Mouse (Mus musculus): ENCODE data around the gene Actb. TPM values are rescaled to one million over a fixed set of nuclear protein-coding genes. Genes with fewer than 3 reads are reported as not detected.

Actb gene
- polyA plus RNA-seq, 1 experiment from 2014 or later = 22,808 TPM

DNA sequence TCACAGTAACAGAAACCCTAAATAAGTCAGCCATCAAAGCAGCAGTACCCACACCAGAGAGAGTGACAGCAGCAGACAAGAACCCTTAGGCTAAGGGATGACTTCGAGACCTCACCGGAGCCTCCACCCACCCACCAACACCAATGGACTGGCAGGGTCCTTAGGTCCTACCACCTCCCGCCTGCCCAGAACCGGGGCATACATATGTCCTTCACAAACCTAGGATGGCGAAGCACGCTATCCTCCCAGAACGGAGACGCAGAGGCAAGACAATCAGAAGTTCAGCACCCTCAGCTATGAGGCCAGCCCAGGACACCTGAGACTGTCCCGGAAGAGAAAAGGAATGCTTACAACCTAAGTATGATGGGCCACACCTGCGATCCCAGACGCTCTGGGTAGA lies 24.1 kb downstream of the Actb start:
- TF ChIP-seq CTCF (IDR thresholded peaks at IDR 0.05; ENCODE audit: low read depth) = no peak
- H3K4me2 ChIP-seq (replicated peaks; ENCODE audit: low read depth) = no peak overlapping the region
- H3K9me3 ChIP-seq (ENCODE audit: control insufficient read depth) = no peaks in the 10 kb centered on the region
- peaks cover 51% of the 10 kb centered on the region for H3K36me3 ChIP-seq (ENCODE audit: control insufficient read depth, insufficient read depth)
- H3K9ac ChIP-seq (ENCODE audit: low read depth, low read length) = no peak overlapping the region
- H3K27ac ChIP-seq (ENCODE audit: low read depth, low read length) = no peak overlapping the region
- no peaks in the 10 kb centered on the region for H3K27me3 ChIP-seq (replicated peaks; ENCODE audit: control insufficient read depth, insufficient read depth, low read length)
- 89% methylated on average over 11 of the region's 11 CpGs for WGBS
- H3K4me1 ChIP-seq (replicated peaks; ENCODE audit: control insufficient read depth, insufficient read depth, low read length) = no peaks in the 10 kb centered on the region
- H3K4me3 ChIP-seq (ENCODE audit: low read depth, low read length) = no peak overlapping the region
- ATAC-seq = no peak

- no peak overlapping the region for H3K4me2 ChIP-seq (replicated peaks; ENCODE audit: low read depth)
- H3K9me3 ChIP-seq (ENCODE audit: control insufficient read depth) = no peaks in the 10 kb centered on the region
- no peak overlapping the region for H3K4me3 ChIP-seq (ENCODE audit: low read depth, low read length)
- ATAC-seq = no peak
- H3K27ac ChIP-seq (ENCODE audit: low read depth, low read length) = no peak overlapping the region; the same call in 1 of the 2 replicates
- no peak for TF ChIP-seq CTCF (IDR thresholded peaks at IDR 0.05; ENCODE audit: low read depth)
- no peak overlapping the region for H3K9ac ChIP-seq (ENCODE audit: low read depth, low read length)
- H3K36me3 ChIP-seq (ENCODE audit: control insufficient read depth, insufficient read depth) = peaks cover 47% of the 10 kb centered on the region
- WGBS = 76% methylated on average over 8 of the region's 8 CpGs
- no peaks in the 10 kb centered on the region for H3K27me3 ChIP-seq (replicated peaks; ENCODE audit: control insufficient read depth, insufficient read depth, low read length)
- no peaks in the 10 kb centered on the region for H3K4me1 ChIP-seq (replicated peaks; ENCODE audit: control insufficient read depth, insufficient read depth, low read length)
These were observed 24.6 kb downstream of the Actb start for GRCm38 (mm10) chr5:142881936-142882335.

DNA sequence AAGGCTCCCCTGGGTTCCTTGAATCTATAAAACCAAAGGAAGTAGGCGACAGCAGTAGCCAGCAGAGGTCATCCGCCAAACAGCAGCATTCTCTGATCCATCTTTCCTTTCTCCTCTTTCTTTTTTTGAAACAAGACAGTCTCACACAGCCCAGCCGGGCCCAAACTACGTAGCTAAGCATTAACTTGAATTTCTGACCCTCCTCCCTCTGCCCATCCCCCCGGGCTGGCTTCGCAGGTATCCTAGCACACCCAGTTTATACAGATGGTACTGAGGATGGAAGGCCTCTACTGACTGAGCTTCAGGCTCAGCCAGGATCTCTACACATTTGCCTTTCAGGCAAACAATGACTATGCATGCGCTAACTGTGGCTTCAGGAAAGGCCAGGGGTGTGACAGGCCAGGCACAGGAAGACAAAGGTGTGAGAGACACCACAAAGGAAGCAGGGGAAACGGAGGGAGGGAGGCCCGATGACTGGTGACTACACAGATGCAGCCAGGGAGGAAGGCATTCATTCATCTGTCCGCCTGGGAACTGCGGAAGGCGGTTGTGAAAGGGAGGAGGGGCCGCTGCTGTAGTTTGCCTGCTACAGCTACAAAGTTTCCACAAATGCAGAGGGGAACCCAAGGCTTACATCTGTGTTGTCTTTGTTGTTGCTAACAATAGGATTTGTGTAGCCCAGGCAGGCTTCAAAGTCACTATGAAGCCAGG lies 25.6 kb downstream of the Actb start:
- no peak overlapping the region for H3K4me3 ChIP-seq (ENCODE audit: low read depth, low read length)
- H3K4me1 ChIP-seq (replicated peaks; ENCODE audit: control insufficient read depth, insufficient read depth, low read length) = no peaks in the 10 kb centered on the region
- 44% methylated on average over 13 of the region's 13 CpGs for WGBS
- H3K27ac ChIP-seq (ENCODE audit: low read depth, low read length) = no peak overlapping the region
- H3K9ac ChIP-seq (ENCODE audit: low read depth, low read length) = no peak overlapping the region
- H3K9me3 ChIP-seq (ENCODE audit: control insufficient read depth) = no peaks in the 10 kb centered on the region
- H3K36me3 ChIP-seq (ENCODE audit: control insufficient read depth, insufficient read depth) = peaks cover 47% of the 10 kb centered on the region
- no peaks in the 10 kb centered on the region for H3K27me3 ChIP-seq (replicated peaks; ENCODE audit: control insufficient read depth, insufficient read depth, low read length)
- ATAC-seq = no peak
- H3K4me2 ChIP-seq (replicated peaks; ENCODE audit: low read depth) = no peak overlapping the region
- TF ChIP-seq CTCF (IDR thresholded peaks at IDR 0.05; ENCODE audit: low read depth) = no peak

DNA sequence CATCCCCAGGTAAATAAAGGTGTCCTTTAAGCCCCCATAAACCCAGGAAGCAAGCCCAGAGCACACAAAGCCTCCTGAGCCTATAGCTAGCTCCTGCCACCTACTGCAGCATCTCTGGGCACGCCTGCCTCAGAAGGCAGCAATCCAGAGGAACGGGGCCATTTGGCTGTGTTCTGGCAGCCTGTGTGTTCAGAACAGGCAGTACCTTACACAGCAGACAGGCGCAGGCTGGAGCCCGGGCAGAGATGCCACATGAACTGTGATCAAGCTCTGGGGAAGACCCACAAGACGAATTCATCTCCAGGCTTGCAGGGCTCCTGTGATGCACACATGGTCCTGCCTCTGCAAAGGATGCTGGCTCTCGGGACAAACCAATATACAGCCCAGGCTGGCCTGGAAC lies 26.3 kb downstream of the Actb start:
- no peak for ATAC-seq
- peaks cover 47% of the 10 kb centered on the region for H3K36me3 ChIP-seq (ENCODE audit: control insufficient read depth, insufficient read depth)
- H3K27me3 ChIP-seq (replicated peaks; ENCODE audit: control insufficient read depth, insufficient read depth, low read length) = no peaks in the 10 kb centered on the region
- H3K9me3 ChIP-seq (ENCODE audit: control insufficient read depth) = no peaks in the 10 kb centered on the region
- no peak for TF ChIP-seq CTCF (IDR thresholded peaks at IDR 0.05; ENCODE audit: low read depth)
- H3K27ac ChIP-seq (ENCODE audit: low read depth, low read length) = no peak overlapping the region
- WGBS = 81% methylated on average over 6 of the region's 6 CpGs
- no peak overlapping the region for H3K9ac ChIP-seq (ENCODE audit: low read depth, low read length)
- no peak overlapping the region for H3K4me2 ChIP-seq (replicated peaks; ENCODE audit: low read depth)
- H3K4me3 ChIP-seq (ENCODE audit: low read depth, low read length) = no peak overlapping the region
- no peaks in the 10 kb centered on the region for H3K4me1 ChIP-seq (replicated peaks; ENCODE audit: control insufficient read depth, insufficient read depth, low read length)

- WGBS = 65% methylated on average over 8 of the region's 8 CpGs
These were observed 27.0 kb downstream of the Actb start for GRCm38 (mm10) chr5:142879318-142880175.

DNA sequence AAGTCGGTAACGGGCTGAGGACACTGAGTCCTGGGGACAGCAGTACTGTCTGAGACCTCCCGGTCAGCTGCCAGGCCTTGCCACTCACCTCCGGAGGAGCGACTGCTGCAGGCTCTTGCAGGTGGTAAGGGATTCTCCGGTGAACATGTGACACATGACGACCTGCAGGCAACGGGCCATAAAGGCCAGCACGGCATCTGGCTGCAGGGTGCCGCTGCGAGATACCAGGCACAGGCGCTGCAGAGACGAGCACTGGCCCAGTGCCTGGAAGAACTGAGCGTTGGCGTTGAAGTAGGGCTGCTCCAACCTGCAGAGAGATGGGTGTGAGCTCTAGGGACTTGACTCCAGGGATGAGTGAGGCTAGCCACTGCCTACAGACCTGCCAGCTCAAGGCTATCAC lies 28.0 kb downstream of the Actb start:
- Histone ChIP-seq H3K4me2 (replicated peaks; ENCODE audit: low read depth) (no peak overlapping the region), H3K36me3 (ENCODE audit: control insufficient read depth, insufficient read depth) (peaks cover 36% of the 10 kb centered on the region; the same call in 1 of the 2 replicates), H3K9ac (ENCODE audit: low read depth, low read length) (no peak overlapping the region), H3K27me3 (replicated peaks; ENCODE audit: control insufficient read depth, insufficient read depth, low read length) (no peaks in the 10 kb centered on the region), H3K9me3 (ENCODE audit: control insufficient read depth) (no peaks in the 10 kb centered on the region), H3K27ac (ENCODE audit: low read depth, low read length) (no peak overlapping the region), H3K4me3 (ENCODE audit: low read depth, low read length) (no peak overlapping the region), H3K4me1 (replicated peaks; ENCODE audit: control insufficient read depth, insufficient read depth, low read length) (no peaks in the 10 kb centered on the region)
- no peak for ATAC-seq
- WGBS = 81% methylated on average over 15 of the region's 15 CpGs
- TF ChIP-seq CTCF (IDR thresholded peaks at IDR 0.05; ENCODE audit: low read depth) = no peak

More at GRCm38 (mm10) chr5:142879318-142880175, 27.0 kb downstream of the Actb start:
- peak; percentile 65 for ATAC-seq
- no peak overlapping the region for H3K4me3 ChIP-seq (ENCODE audit: low read depth, low read length)
- H3K27ac ChIP-seq (ENCODE audit: low read depth, low read length) = no peak overlapping the region
- no peak overlapping the region for H3K4me2 ChIP-seq (replicated peaks; ENCODE audit: low read depth)
- H3K4me1 ChIP-seq (replicated peaks; ENCODE audit: control insufficient read depth, insufficient read depth, low read length) = no peaks in the 10 kb centered on the region
- H3K9ac ChIP-seq (ENCODE audit: low read depth, low read length) = no peak overlapping the region
- no peaks in the 10 kb centered on the region for H3K27me3 ChIP-seq (replicated peaks; ENCODE audit: control insufficient read depth, insufficient read depth, low read length)
- peak; percentile 98 for TF ChIP-seq CTCF (IDR thresholded peaks at IDR 0.05; ENCODE audit: low read depth)
- H3K36me3 ChIP-seq (ENCODE audit: control insufficient read depth, insufficient read depth) = peaks cover 44% of the 10 kb centered on the region
- H3K9me3 ChIP-seq (ENCODE audit: control insufficient read depth) = no peaks in the 10 kb centered on the region

Data from intestine, postnatal 0 days (tissue).